In genomic region chr4:131837872-131838524, GRCm38 (mm10) we compare ENCODE assay signal across 8 mouse cellular contexts. TPM values are rescaled to one million over a fixed set of nuclear protein-coding genes. Genes with fewer than 3 reads are reported as not detected.
A peak's percentile ranks its signal among the peaks of the same experiment; 100 is the strongest.
DNase-seq lines count a peak whose midpoint lies in the region; ATAC-seq and TF ChIP-seq lines count a peak whose summit lies in the region.

Gene Ptpru, minus strand, starts transcription at chr4:131838288.

- peaks cover 3% of the 10 kb centered on the region; the same call in 1 of the 2 replicates for H3K4me1 ChIP-seq in forebrain, postnatal 0 days (ENCODE audit: insufficient read depth)
- no peaks in the 10 kb centered on the region for H3K4me1 ChIP-seq in lung, embryonic 14.5 days (ENCODE audit: insufficient read depth)
- peaks cover 21% of the 10 kb centered on the region for H3K4me1 ChIP-seq in olfactory bulb, adult 2 months (ENCODE audit: control insufficient read depth, insufficient read depth, low read length)
- H3K4me1 ChIP-seq in thymus, adult 2 months (replicated peaks; ENCODE audit: control insufficient read depth, insufficient read depth, low read length): peaks cover 20% of the 10 kb centered on the region

- peak within 1 kb of the TSS; percentile 35; the same call in 1 of the 2 replicates for H3K27ac ChIP-seq in forebrain, postnatal 0 days (ENCODE audit: low read depth, low read length)
- no peak within 1 kb of the TSS for H3K27ac ChIP-seq in lung, embryonic 14.5 days (ENCODE audit: low read depth)
- H3K27ac ChIP-seq in olfactory bulb, adult 2 months (ENCODE audit: insufficient read depth, low read depth, low read length): no peak within 1 kb of the TSS
- no peak within 1 kb of the TSS for H3K27ac ChIP-seq in thymus, adult 2 months (ENCODE audit: control insufficient read depth, insufficient read depth, low read length)

- H3K4me2 ChIP-seq in forebrain, postnatal 0 days (ENCODE audit: low read depth): peak within 1 kb of the TSS; percentile 99
- peak within 1 kb of the TSS; percentile 98 for H3K4me2 ChIP-seq in lung, embryonic 14.5 days

- H3K9ac ChIP-seq in forebrain, postnatal 0 days: peak within 1 kb of the TSS; percentile 59
- H3K9ac ChIP-seq in lung, embryonic 14.5 days: peak within 1 kb of the TSS; percentile 72

- no peaks in the 10 kb centered on the region for H3K36me3 ChIP-seq in forebrain, postnatal 0 days (ENCODE audit: insufficient read depth)
- H3K36me3 ChIP-seq in lung, embryonic 14.5 days (ENCODE audit: insufficient read depth): no peaks in the 10 kb centered on the region
- H3K36me3 ChIP-seq in thymus, adult 2 months (ENCODE audit: control insufficient read depth, insufficient read depth, low read length): no peaks in the 10 kb centered on the region

- under 1% methylated on average over 69 of the region's 72 CpGs for WGBS in forebrain, postnatal 0 days
- WGBS in lung, embryonic 14.5 days: under 1% methylated on average over 72 of the region's 72 CpGs
- WGBS in olfactory bulb, adult 2 months: under 1% methylated on average over 72 of the region's 72 CpGs
- WGBS in thymus, adult 2 months: under 1% methylated on average over 72 of the region's 72 CpGs

- TF ChIP-seq CTCF in forebrain, postnatal 0 days (IDR thresholded peaks at IDR 0.05; ENCODE audit: low read depth): peak; percentile 100
- peak; percentile 80 for TF ChIP-seq CTCF in lung, embryonic 14.5 days (IDR thresholded peaks at IDR 0.05; ENCODE audit: low read depth)
- TF ChIP-seq CTCF in olfactory bulb, adult 2 months (IDR thresholded peaks at IDR 0.05; ENCODE audit: insufficient read depth, low read depth, low read length): peak; percentile 99
- TF ChIP-seq CTCF in thymus, adult 2 months (IDR thresholded peaks at IDR 0.05; ENCODE audit: borderline replicate concordance, control insufficient read depth, extremely low read depth, insufficient read depth, low read length, poor library complexity): peak; percentile 98

- intact Hi-C loops in heart, postnatal 36 days (cut with DNase I): loop anchor here (1.0 to 10.0 kb wide), 6 partner anchors 54 to 878 kb away; no protein-coding TSS in a partner anchor

- peaks cover 3% of the 10 kb centered on the region; the same call in 1 of the 2 replicates for H3K27me3 ChIP-seq in forebrain, postnatal 0 days (ENCODE audit: insufficient read depth, low read length)
- peaks cover 24% of the 10 kb centered on the region for H3K27me3 ChIP-seq in lung, embryonic 14.5 days (ENCODE audit: insufficient read depth, low read length)
- H3K27me3 ChIP-seq in thymus, adult 2 months (ENCODE audit: control insufficient read depth, insufficient read depth, low read length): peaks cover 16% of the 10 kb centered on the region; the same call in 1 of the 2 replicates

- H3K9me3 ChIP-seq in forebrain, postnatal 0 days (ENCODE audit: low read length): no peaks in the 10 kb centered on the region
- H3K9me3 ChIP-seq in lung, embryonic 14.5 days (ENCODE audit: low read depth, low read length): no peaks in the 10 kb centered on the region

- ATAC-seq in cerebellum, adult (ENCODE audit: insufficient number of reproducible peaks, low FRiP score, low TSS enrichment): peak; percentile 77
- ATAC-seq in forebrain, postnatal 0 days: peak; percentile 91
- ATAC-seq in lung, embryonic 14.5 days (ENCODE audit: insufficient read depth): peak; percentile 83

- DNase-seq in CD8-positive naive resting alpha-beta T cell, adult 2 months (ENCODE audit: low read depth in 2 of 2, low spot score in 2 of 2): peak; percentile 83 to 84
- DNase-seq in forebrain, postnatal 0 days: peak; percentile 93
- DNase-seq in heart, postnatal 36 days: peak; percentile 97 to 99
- peak; percentile 63 to 90 for DNase-seq in layer of hippocampus, adult 8-10 months (ENCODE audit: low spot score in 2 of 2)
- peak; percentile 93 for DNase-seq in lung, embryonic 14.5 days
- peak; percentile 87 for DNase-seq in thymus, adult 2 months

- peak within 1 kb of the TSS; percentile 67 for H3K4me3 ChIP-seq in forebrain, postnatal 0 days (ENCODE audit: low read depth, low read length)
- H3K4me3 ChIP-seq in lung, embryonic 14.5 days (ENCODE audit: low read depth, low read length): peak within 1 kb of the TSS; percentile 66
- H3K4me3 ChIP-seq in olfactory bulb, adult 2 months (ENCODE audit: insufficient read depth, low read depth, low read length): peak within 1 kb of the TSS; percentile 65
- peak within 1 kb of the TSS; percentile 50 for H3K4me3 ChIP-seq in thymus, adult 2 months (ENCODE audit: control insufficient read depth, insufficient read depth, low read length)

- no peak for TF ChIP-seq POLR2A in olfactory bulb, adult 2 months (IDR thresholded peaks at IDR 0.05; ENCODE audit: insufficient read depth, low read depth, low read length)
- 0 out of 2 replicates have a peak, but pooled peaks have one; percentile 25 for TF ChIP-seq POLR2A in thymus, adult 2 months (IDR thresholded peaks at IDR 0.05; ENCODE audit: control insufficient read depth, extremely low read depth, insufficient read depth, low read length, poor library complexity)

RNA-seq across cellular contexts. Expression of gene Ptpru, which starts in this region (rescaled TPM):
- 18.5 and 27.4 TPM in 2 replicates for total RNA-seq in forebrain, postnatal 0 days (2014; rRNA removed)
- 15.0 and 21.2 TPM in 2 replicates for polyA plus RNA-seq in forebrain, postnatal 0 days (2015; fragmentation: Nextera tagmentation; extraction: Ambion mirVana)
- 1 to 10 TPM; 4.3 to 5.9 TPM for total RNA-seq in heart, postnatal 36 days (2021)
- total RNA-seq in layer of hippocampus, adult 8-10 months (2022): 10 to 100 TPM; 80.2 to 91.8 (median 84.1) TPM
- polyA plus RNA-seq in lung, embryonic 14.5 days (2014; fragmentation: Nextera tagmentation; extraction: Ambion mirVana): 11.9 and 12.4 TPM in 2 replicates
- polyA plus RNA-seq in olfactory bulb, adult 2 months (2012; ENCODE audit: insufficient read depth, insufficient read length, low replicate concordance, missing spikeins): not detected in 2 replicates
- polyA plus RNA-seq in thymus, adult 2 months (2012; rRNA removed): 1.4 and 1.6 TPM in 2 replicates
